Comparison of ENCODE assay signal across 13 mouse cellular contexts in genomic region chr13:46523712-46524111, GRCm38 (mm10). TPM values are rescaled to one million over a fixed set of nuclear protein-coding genes. Genes with fewer than 3 reads are reported as not detected.
DNase-seq lines count a peak whose midpoint lies in the region; ATAC-seq and TF ChIP-seq lines count a peak whose summit lies in the region.
"Had no signal": no experiment of that assay in that cellular context is flagged by ENCODE, and none has a peak within 500 bp of the region (broad histone marks: within the 10 kb centered on the region; RNA-seq: fewer than 3 reads in every experiment).

No protein-coding gene starts in this region.

- H3K9ac ChIP-seq in heart, embryonic 11.5 days (ENCODE audit: low read depth, low read length): 0 out of 2 replicates have a peak overlapping the region, but pooled peaks have one; percentile 54

- peaks cover 25% of the 10 kb centered on the region for H3K4me1 ChIP-seq in heart, embryonic 11.5 days (ENCODE audit: control insufficient read depth, insufficient read depth, low read length)
- no peaks in the 10 kb centered on the region for H3K4me1 ChIP-seq in thymus, adult 2 months (replicated peaks; ENCODE audit: control insufficient read depth, insufficient read depth, low read length)

- peak overlapping the region; percentile 50 for H3K4me3 ChIP-seq in gastrocnemius, adult 2 months
- no peak overlapping the region for H3K4me3 ChIP-seq in heart, embryonic 11.5 days (ENCODE audit: low read depth, low read length)
- H3K4me3 ChIP-seq in thymus, adult 2 months (ENCODE audit: control insufficient read depth, insufficient read depth, low read length): no peak overlapping the region

- no peak for ATAC-seq in heart, embryonic 11.5 days (replicated peaks; ENCODE audit: insufficient number of reproducible peaks, low FRiP score, low TSS enrichment)
- ATAC-seq: intestine, embryonic 16.5 days had no signal

- no peaks in the 10 kb centered on the region for H3K9me3 ChIP-seq in heart, embryonic 11.5 days (replicated peaks; ENCODE audit: control insufficient read depth, low read length)

- TF ChIP-seq CTCF in gastrocnemius, adult 2 months (IDR thresholded peaks at IDR 0.05): no peak
- no peak for TF ChIP-seq CTCF in thymus, adult 2 months (IDR thresholded peaks at IDR 0.05; ENCODE audit: borderline replicate concordance, control insufficient read depth, extremely low read depth, insufficient read depth, low read length, poor library complexity)

- peak overlapping the region; percentile 33 for H3K4me2 ChIP-seq in heart, embryonic 11.5 days
- H3K4me2 ChIP-seq: liver, embryonic 11.5 days had no signal

- no peaks in the 10 kb centered on the region for H3K36me3 ChIP-seq in heart, embryonic 11.5 days (ENCODE audit: control insufficient read depth, insufficient read depth, low read length)
- H3K36me3 ChIP-seq in thymus, adult 2 months (ENCODE audit: control insufficient read depth, insufficient read depth, low read length): no peaks in the 10 kb centered on the region

- no peak for TF ChIP-seq POLR2A in thymus, adult 2 months (IDR thresholded peaks at IDR 0.05; ENCODE audit: control insufficient read depth, extremely low read depth, insufficient read depth, low read length, poor library complexity)

- peak; percentile 67 for DNase-seq in gastrocnemius, adult 2 months
- no peak for DNase-seq in gastrocnemius, postnatal 14 days
- peak; percentile 31 to 67 for DNase-seq in frontal cortex, adult 2 months (ENCODE audit: extremely low spot score in 1 of 2, low spot score in 1 of 2)
- peak; percentile 51 to 88 for DNase-seq in left cerebral cortex, postnatal 25 days (ENCODE audit: low spot score in 2 of 2)
- DNase-seq in thymus, adult 2 months: no peak
- no peak for DNase-seq in T-cell, adult 2 months (ENCODE audit: low spot score)
- no peak for DNase-seq in urinary bladder, postnatal 4 days (ENCODE audit: low spot score in 2 of 2)
- DNase-seq: adrenal gland, postnatal 36 days; layer of hippocampus, adult 9-11 months; spleen, adult 18-20 months had no signal

- intact Hi-C loops in gastrocnemius, adult 2 months (cut with DNase I): loop anchor here (5.0 kb wide), 1 partner anchor 96 kb away; no protein-coding TSS in a partner anchor
- intact Hi-C loops in gastrocnemius, postnatal 14 days (cut with DNase I; ENCODE audit: low total_unique reads): no loop called here
- intact Hi-C loops in left cerebral cortex, postnatal 25 days (cut with DNase I): no loop called here

- peak overlapping the region; percentile 92 for H3K27ac ChIP-seq in gastrocnemius, adult 2 months
- peak overlapping the region; percentile 68 for H3K27ac ChIP-seq in heart, embryonic 11.5 days (ENCODE audit: low read depth, low read length)
- H3K27ac ChIP-seq in thymus, adult 2 months (ENCODE audit: control insufficient read depth, insufficient read depth, low read length): no peak overlapping the region

- 38% methylated on average over 12 of the region's 12 CpGs for WGBS in heart, embryonic 11.5 days (ENCODE audit: insufficient replicate concordance)
- WGBS in thymus, adult 2 months: 92% methylated on average over 12 of the region's 12 CpGs

- H3K27me3 ChIP-seq in heart, embryonic 11.5 days (ENCODE audit: control insufficient read depth, insufficient read depth, low read length): no peaks in the 10 kb centered on the region
- H3K27me3 ChIP-seq in thymus, adult 2 months (ENCODE audit: control insufficient read depth, insufficient read depth, low read length): no peaks in the 10 kb centered on the region

RNA-seq across cellular contexts. Expression of gene Cap2, which starts 22.1 kb away (rescaled TPM):
- total RNA-seq in gastrocnemius, adult 2 months (2021): 100 to 1,000 TPM; 270 TPM
- total RNA-seq in gastrocnemius, postnatal 14 days (2021): 100 to 1,000 TPM; 241 to 245 TPM
- polyA plus RNA-seq in frontal cortex, adult 2 months (2012; rRNA removed): 149 and 159 TPM in 2 replicates
- 122 and 141 TPM in 2 replicates for polyA plus RNA-seq in heart, embryonic 11.5 days (2014; fragmentation: Nextera tagmentation; extraction: Ambion mirVana)
- total RNA-seq in left cerebral cortex, postnatal 25 days (2021): 100 to 1,000 TPM; 252 to 280 TPM
- 2.8 and 12.9 TPM in 2 replicates for polyA plus RNA-seq in thymus, adult 2 months (2012; rRNA removed)

Comparison
In these comparisons a context has a peak if more than half of its experiments do, and no peak if none do; other contexts are left out.
1. DNase-seq: peak in gastrocnemius, adult 2 months (single experiment), frontal cortex, adult 2 months (2 of 2) and left cerebral cortex, postnatal 25 days (2 of 2); none in gastrocnemius, postnatal 14 days (single experiment), thymus, adult 2 months (single experiment), T-cell, adult 2 months (single experiment) and urinary bladder, postnatal 4 days (0 of 2).